Mouse (Mus musculus) liver, adult 2 months (tissue): ENCODE measurements around the gene Nppb.

Experiments
- CTCF ChIP-seq: fragments of 200-500 bp; IDR thresholded peaks from 2 replicates; pipeline ENCODE4 v1.5.1; 2011; ENCODE audit warnings: low read depth, low read length, control low read depth
- POLR2A ChIP-seq: fragments of 200-500 bp; IDR thresholded peaks from 2 replicates; pipeline ENCODE4 v1.6.1; 2011; ENCODE audit warnings: low read length, control low read depth; ENCODE audit not compliant: insufficient read depth; ENCODE audit errors: extremely low read depth

DNA sequence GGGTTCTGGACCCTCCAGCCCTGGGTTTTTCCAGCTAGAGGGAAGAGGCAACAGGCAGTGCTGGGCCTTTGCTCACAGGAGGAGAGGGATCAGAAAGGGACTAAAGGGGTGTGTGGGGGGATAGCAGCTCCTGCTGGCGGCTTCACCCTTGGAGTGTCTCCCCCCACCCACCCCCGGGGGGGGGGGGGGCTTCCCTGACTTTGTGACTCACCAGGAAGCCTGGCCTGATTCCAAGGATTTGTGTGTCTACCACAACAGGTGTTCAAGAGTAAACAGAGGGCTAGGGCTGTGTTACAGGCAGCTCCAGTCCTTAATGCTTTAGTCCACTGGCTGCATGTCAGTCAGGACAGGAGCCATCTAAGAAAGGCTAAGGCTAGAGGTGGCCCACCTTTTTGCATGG, 38.1 kb upstream of the Nppb start:
- TF ChIP-seq POLR2A: no peak
- no peak for TF ChIP-seq CTCF
